Mouse (Mus musculus) hindbrain, embryonic 14.5 days (tissue): Measurements from ENCODE around the gene AC131692.1. TPM values are rescaled to one million over a fixed set of nuclear protein-coding genes. Genes with fewer than 3 reads are reported as not detected.

Experiments
- ATAC-seq: fragments of 200-750 bp; cut with Nextera tagmentation; 2 replicates; pipeline ENCODE4 v1.8.0; 2017; ENCODE audit warnings: moderate number of reproducible peaks, mild to moderate bottlenecking, moderate TSS enrichment, moderate library complexity; ENCODE audit not compliant: low FRiP score
- DNase-seq: peaks from one replicate; pipeline ENCODE4 v3.0.0-alpha.2; 2015; ENCODE audit warnings: low spot score
- H3K27ac ChIP-seq: fragments of 300-500 bp; sonication (generic); 2 replicates; pipeline ENCODE4 v1.5.1; 2014; ENCODE audit warnings: mild to moderate bottlenecking, moderate library complexity
- H3K27me3 ChIP-seq: fragments of 300-500 bp; sonication (generic); 2 replicates; pipeline ENCODE4 v1.6.1; 2014; ENCODE audit warnings: mild to moderate bottlenecking, low read length, mixed read lengths; ENCODE audit not compliant: control insufficient read depth, insufficient read depth
- H3K36me3 ChIP-seq: fragments of 300-500 bp; sonication (generic); replicated peaks from 2 replicates; pipeline ENCODE4 v1.6.1; 2014; ENCODE audit not compliant: control insufficient read depth, insufficient read depth
- H3K4me1 ChIP-seq: fragments of 300-500 bp; sonication (generic); replicated peaks from 2 replicates; pipeline ENCODE4 v1.6.1; 2014; ENCODE audit warnings: antibody characterized with exemption, low read length, mixed read lengths; ENCODE audit not compliant: control insufficient read depth, insufficient read depth
- H3K4me2 ChIP-seq: fragments of 300-500 bp; sonication (generic); replicated peaks from 2 replicates; pipeline ENCODE4 v1.6.1; 2014; ENCODE audit warnings: mild to moderate bottlenecking, moderate library complexity
- H3K4me3 ChIP-seq: fragments of 300-500 bp; sonication (generic); replicated peaks from 2 replicates; pipeline ENCODE4 v1.5.1; 2014; ENCODE audit warnings: mild to moderate bottlenecking, low read length
- H3K9ac ChIP-seq: fragments of 300-500 bp; sonication (generic); 2 replicates; pipeline ENCODE4 v1.6.1; 2014
- H3K9me3 ChIP-seq: fragments of 300-500 bp; sonication (generic); 2 replicates; pipeline ENCODE4 v1.6.1; 2016; ENCODE audit warnings: low read length; ENCODE audit not compliant: control insufficient read depth
- WGBS: fragments of 180-500 bp; shearing (Covaris S2); extraction: QIAGEN DNeasy Blood & Tissue Kit; methylation state at CpG from one replicate; pipeline ENCODE4 v1.1.7; 2014; 5-methylcytosine and 5-hydroxymethylcytosine counted together
- polyA plus RNA-seq: library from polyadenylated mRNA; unstranded; fragments of >200 nt; fragmentation: Nextera tagmentation; extraction: Ambion mirVana; gene quantifications from 2 replicates; pipeline ENCODE4 v1.2.1, GENCODE M21; 2014

Gene AC131692.1
- polyA plus RNA-seq, 1 experiment from 2014 or later: not detected

DNA sequence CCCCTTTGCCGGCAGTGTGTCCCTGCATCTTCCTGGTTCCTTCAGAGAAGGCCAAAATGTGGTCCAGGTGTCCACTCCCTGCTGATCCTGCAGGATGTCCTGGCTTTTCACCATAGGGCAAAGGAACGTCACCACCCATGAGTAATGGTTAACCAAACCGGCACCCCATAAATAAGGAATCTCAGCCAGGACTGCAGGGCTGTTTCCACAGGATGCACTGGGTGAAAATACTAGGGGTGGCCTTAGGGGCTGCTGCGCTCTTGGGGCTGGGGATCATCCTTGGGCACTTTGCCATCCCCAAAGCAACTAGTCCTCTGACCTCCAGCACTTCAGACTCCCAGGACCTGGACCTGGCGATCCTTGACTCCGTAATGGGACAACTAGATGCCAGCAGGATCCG is 11.4 kb downstream of the AC131692.1 start, which contains the start of gene Naaladl1:
Gene Naaladl1, plus strand, starts transcription at position 197 of the 400 bp plus-strand sequence.
- Histone ChIP-seq H3K4me2 (no peak within 1 kb of the TSS), H3K9me3 (no peaks in the 10 kb centered on the region), H3K9ac (no peak within 1 kb of the TSS; the same call in 1 of the 2 replicates), H3K36me3 (no peaks in the 10 kb centered on the region), H3K4me1 (no peaks in the 10 kb centered on the region), H3K27me3 (no peaks in the 10 kb centered on the region), H3K27ac (no peak within 1 kb of the TSS), H3K4me3 (no peak within 1 kb of the TSS)
- ATAC-seq (no peak), DNase-seq (no peak)
- WGBS: 83% methylated on average over 7 of the region's 7 CpGs

GRCm38 (mm10) chr19:6113116-6113515 is 18.9 kb downstream of the AC131692.1 start:
- peaks cover 35% of the 10 kb centered on the region for H3K36me3 ChIP-seq
- no peak for ATAC-seq
- no peak for DNase-seq
- H3K4me1 ChIP-seq: peaks cover 12% of the 10 kb centered on the region; the same call in 1 of the 2 replicates
- H3K4me2 ChIP-seq: no peak overlapping the region
- WGBS: 58% methylated on average over 6 of the region's 6 CpGs
- H3K9me3 ChIP-seq: no peaks in the 10 kb centered on the region
- H3K4me3 ChIP-seq: no peak overlapping the region
- no peaks in the 10 kb centered on the region for H3K27me3 ChIP-seq
- no peak overlapping the region for H3K27ac ChIP-seq
- H3K9ac ChIP-seq: no peak overlapping the region

DNA sequence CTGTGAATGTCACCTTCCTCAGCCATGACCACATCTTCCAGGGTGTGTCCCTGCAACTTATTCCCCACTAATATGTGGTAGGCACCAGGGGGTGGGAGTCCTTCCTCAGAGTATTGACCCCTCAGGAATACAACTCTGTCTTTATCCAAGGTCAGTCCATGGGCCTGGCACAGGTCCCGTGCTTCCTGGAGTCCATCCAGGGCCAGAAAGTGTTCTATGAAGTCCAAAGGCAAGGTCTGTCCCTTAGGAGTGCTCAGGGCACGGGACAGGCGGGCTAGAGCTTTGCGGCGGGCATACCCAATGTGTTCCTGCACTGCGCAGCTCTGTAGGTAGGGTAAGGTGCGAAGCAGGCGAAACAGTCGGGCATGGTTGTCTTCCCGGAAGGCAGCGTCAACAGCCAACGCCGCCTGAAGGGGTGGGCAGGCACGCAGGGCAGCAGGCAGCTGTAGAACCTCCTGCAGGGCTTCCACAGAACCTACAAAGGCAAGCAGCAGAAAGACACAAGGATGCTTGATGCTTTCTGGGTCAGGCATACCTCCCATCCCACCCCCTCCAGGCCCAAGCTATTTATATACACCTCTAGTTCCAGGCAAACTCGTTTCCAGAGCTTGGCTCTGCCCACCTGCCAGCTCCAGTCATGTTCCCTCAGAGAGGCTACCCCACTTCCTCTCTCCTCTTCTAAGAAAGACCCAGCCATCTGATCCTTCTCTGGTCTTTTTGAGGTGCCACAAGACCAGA is 22.1 kb downstream of the AC131692.1 start:
- WGBS: 94% methylated on average over 15 of the region's 15 CpGs
- H3K9ac ChIP-seq: peak overlapping the region; percentile 87; the same call in 1 of the 2 replicates
- H3K4me2 ChIP-seq: peak overlapping the region; percentile 94
- no peaks in the 10 kb centered on the region for H3K27me3 ChIP-seq
- ATAC-seq: no peak
- no peak overlapping the region for H3K27ac ChIP-seq
- no peak overlapping the region for H3K4me3 ChIP-seq
- no peak for DNase-seq
- peaks cover 23% of the 10 kb centered on the region; the same call in 1 of the 2 replicates for H3K4me1 ChIP-seq
- H3K9me3 ChIP-seq: no peaks in the 10 kb centered on the region
- H3K36me3 ChIP-seq: peaks cover 43% of the 10 kb centered on the region

GRCm38 (mm10) chr19:6117346-6117985 is 23.2 kb downstream of the AC131692.1 start:
- Histone ChIP-seq H3K4me3 (peak overlapping the region; percentile 90), H3K27me3 (no peaks in the 10 kb centered on the region), H3K9me3 (no peaks in the 10 kb centered on the region), H3K4me2 (peak overlapping the region; percentile 94), H3K4me1 (peaks cover 23% of the 10 kb centered on the region; the same call in 1 of the 2 replicates), H3K36me3 (peaks cover 51% of the 10 kb centered on the region), H3K27ac (peak overlapping the region; percentile 92), H3K9ac (peak overlapping the region; percentile 87)
- WGBS: 6% methylated on average over 30 of the region's 32 CpGs
- no peak for DNase-seq
- no peak for ATAC-seq

DNA sequence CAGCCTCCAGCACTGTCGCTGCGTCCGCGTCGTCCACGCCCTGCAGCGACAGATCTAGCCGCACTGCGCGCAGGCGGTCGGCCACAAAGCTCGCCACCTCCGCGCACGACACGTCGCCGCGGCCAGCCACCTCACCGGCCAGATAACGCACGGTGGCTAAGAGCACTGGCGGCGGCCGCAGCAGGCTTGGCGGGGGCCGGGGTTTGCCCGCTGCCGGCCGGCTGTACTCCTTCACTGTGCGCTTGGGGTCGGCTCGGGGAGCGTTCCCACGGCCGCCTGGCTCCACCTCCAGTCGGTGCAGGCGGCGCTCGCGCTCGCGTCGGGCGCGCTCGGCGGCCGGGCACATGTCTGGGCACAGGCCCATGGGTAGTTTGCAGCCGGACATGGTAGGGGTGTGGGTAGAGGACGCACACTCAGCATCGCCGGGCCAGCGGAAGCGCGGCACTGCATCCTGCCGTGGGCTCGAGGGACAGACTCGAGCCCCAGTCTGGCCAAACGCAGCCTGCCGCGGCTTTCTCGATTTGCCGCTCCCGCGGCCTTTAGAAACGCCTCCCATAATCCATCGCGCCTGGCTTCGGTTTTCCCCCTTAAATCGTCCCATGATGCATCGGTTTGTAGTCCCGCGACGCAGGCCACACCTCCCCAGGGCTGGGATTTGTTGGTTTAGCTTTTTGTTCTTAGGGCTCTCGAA is 23.9 kb downstream of the AC131692.1 start, which contains the start of gene Sac3d1:
Gene Sac3d1, minus strand, starts transcription at position 665 of the 691 bp plus-strand sequence.
- Histone ChIP-seq H3K4me1 (peaks cover 23% of the 10 kb centered on the region; the same call in 1 of the 2 replicates), H3K27ac (peak within 1 kb of the TSS; percentile 92), H3K36me3 (peaks cover 48% of the 10 kb centered on the region), H3K4me3 (peak within 1 kb of the TSS; percentile 90), H3K4me2 (peak within 1 kb of the TSS; percentile 94), H3K9ac (peak within 1 kb of the TSS; percentile 87), H3K9me3 (no peaks in the 10 kb centered on the region), H3K27me3 (no peaks in the 10 kb centered on the region)
- DNase-seq: peak; percentile 96
- peak; percentile 82 for ATAC-seq
- under 1% methylated on average over 73 of the region's 77 CpGs for WGBS

DNA sequence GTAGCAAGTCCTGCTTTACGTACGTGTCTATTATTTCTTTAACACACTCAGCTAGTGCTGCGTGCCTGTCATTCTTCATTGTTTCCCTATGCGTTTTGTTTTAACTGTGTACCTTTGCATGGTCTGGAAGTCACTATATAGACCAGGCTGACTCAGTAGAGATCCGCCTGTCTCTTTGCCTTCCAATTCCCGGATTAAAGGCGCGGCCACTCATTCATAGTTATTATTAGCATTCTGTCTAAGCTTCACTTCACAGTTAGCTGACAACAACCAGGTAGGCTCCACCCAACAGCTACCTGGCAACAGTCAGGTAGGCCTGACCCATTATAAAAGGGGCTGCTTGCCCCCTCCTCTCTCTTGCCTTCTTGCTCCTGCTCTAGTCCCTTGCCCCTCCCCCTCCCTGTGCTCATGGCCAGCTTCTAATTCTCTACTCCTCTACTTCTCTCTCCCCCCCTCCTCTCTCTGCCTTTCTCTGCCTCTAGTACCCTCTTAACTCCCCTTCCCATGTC is 24.5 kb downstream of the AC131692.1 start:
- peak overlapping the region; percentile 94 for H3K4me2 ChIP-seq
- peak; percentile 59 for ATAC-seq
- peak overlapping the region; percentile 87 for H3K9ac ChIP-seq
- H3K27me3 ChIP-seq: no peaks in the 10 kb centered on the region
- H3K27ac ChIP-seq: peak overlapping the region; percentile 92
- no peaks in the 10 kb centered on the region for H3K9me3 ChIP-seq
- peak overlapping the region; percentile 90 for H3K4me3 ChIP-seq
- 0% methylated on average over 8 of the region's 8 CpGs for WGBS
- no peak for DNase-seq
- peaks cover 23% of the 10 kb centered on the region; the same call in 1 of the 2 replicates for H3K4me1 ChIP-seq
- peaks cover 46% of the 10 kb centered on the region for H3K36me3 ChIP-seq

- Histone ChIP-seq H3K9ac (0 out of 2 replicates have a peak overlapping the region, but pooled peaks have one; percentile 11), H3K4me3 (no peak overlapping the region)
These were observed 27.5 kb downstream of the AC131692.1 start for GRCm38 (mm10) chr19:6121761-6122160.

GRCm38 (mm10) chr19:6123330-6123729 is 29.1 kb downstream of the AC131692.1 start:
- H3K27ac ChIP-seq: 0 out of 2 replicates have a peak overlapping the region, but pooled peaks have one; percentile 16
- H3K9ac ChIP-seq: peak overlapping the region; percentile 8; the same call in 1 of the 2 replicates
- 57% methylated on average over 8 of the region's 8 CpGs for WGBS
- H3K4me2 ChIP-seq: no peak overlapping the region
- ATAC-seq: no peak
- H3K4me3 ChIP-seq: no peak overlapping the region
- H3K9me3 ChIP-seq: no peaks in the 10 kb centered on the region
- H3K27me3 ChIP-seq: no peaks in the 10 kb centered on the region
- peak; percentile 48 for DNase-seq
- H3K4me1 ChIP-seq: peaks cover 15% of the 10 kb centered on the region; the same call in 1 of the 2 replicates
- H3K36me3 ChIP-seq: peaks cover 20% of the 10 kb centered on the region

More at GRCm38 (mm10) chr19:6121761-6122160, 27.5 kb downstream of the AC131692.1 start:
- 41% methylated on average over 19 of the region's 19 CpGs for WGBS
- peaks cover 19% of the 10 kb centered on the region; the same call in 1 of the 2 replicates for H3K4me1 ChIP-seq
- DNase-seq: no peak
- H3K27ac ChIP-seq: no peak overlapping the region
- no peak overlapping the region for H3K4me2 ChIP-seq
- H3K27me3 ChIP-seq: no peaks in the 10 kb centered on the region
- no peak for ATAC-seq
- peaks cover 20% of the 10 kb centered on the region for H3K36me3 ChIP-seq
- H3K9me3 ChIP-seq: no peaks in the 10 kb centered on the region
